Mouse (Mus musculus): ENCODE data around the gene Cald1.

- no peak for TF ChIP-seq POLR2A (IDR thresholded peaks at IDR 0.05; ENCODE audit: insufficient read depth, low read length)
- no peak for TF ChIP-seq EP300 (IDR thresholded peaks at IDR 0.05; ENCODE audit: insufficient read depth, low read depth, low read length)
- no peak for TF ChIP-seq CTCF (IDR thresholded peaks at IDR 0.05; ENCODE audit: low read depth, low read length)
These were observed 161.7 kb downstream of the Cald1 start for GRCm38 (mm10) chr6:34760023-34760422.

Measured in ES-Bruce4 (cell line).